Mouse (Mus musculus) E14TG2a.4 (cell line): ENCODE results near the gene Kri1.

Source experiments
- CTCF ChIP-seq: conservative IDR thresholded peaks from 2 replicates; pipeline ENCODE4 v1.5.1; 2014; ENCODE audit warnings: low read length
- NANOG ChIP-seq: IDR thresholded peaks from 2 replicates; pipeline ENCODE4 v1.6.1; 2014; ENCODE audit warnings: borderline replicate concordance, low read length, mixed read lengths

GRCm38 (mm10) chr9:21248326-21248725, 39.4 kb downstream of the Kri1 start, which contains the start of gene S1pr5:
- TF ChIP-seq CTCF, result no peak
- TF ChIP-seq NANOG, result no peak
